Mouse (Mus musculus) cerebellum, adult 11-12 months (tissue): ENCODE results near the gene Mecr.
A peak's percentile ranks its signal among the peaks of the same experiment; 100 is the strongest.

ENCODE experiments used
- DNase-seq: peaks from one replicate; pipeline ENCODE4 v3.0.0; 2022

Gene Mecr

GRCm38 (mm10) chr4:131897787-131898186 is 54.5 kb downstream of the Mecr start:
- no peak for DNase-seq

- no peak for DNase-seq
These were observed 55.4 kb downstream of the Mecr start for GRCm38 (mm10) chr4:131898503-131899179.

- no peak for DNase-seq
These were observed 55.9 kb downstream of the Mecr start for GRCm38 (mm10) chr4:131899180-131899554.

- no peak for DNase-seq
These were observed 57.8 kb downstream of the Mecr start for GRCm38 (mm10) chr4:131901090-131901489.

- no peak for DNase-seq
These were observed 61.2 kb downstream of the Mecr start for GRCm38 (mm10) chr4:131904478-131904877.

GRCm38 (mm10) chr4:131906423-131906822 is 63.2 kb downstream of the Mecr start:
- no peak for DNase-seq

- no peak for DNase-seq
These were observed 64.6 kb downstream of the Mecr start for GRCm38 (mm10) chr4:131907912-131908311.

GRCm38 (mm10) chr4:131910237-131910994 is 67.1 kb downstream of the Mecr start:
- no peak for DNase-seq

GRCm38 (mm10) chr4:131911521-131911920 is 68.3 kb downstream of the Mecr start:
- no peak for DNase-seq

GRCm38 (mm10) chr4:131913526-131913925 is 70.3 kb downstream of the Mecr start:
- no peak for DNase-seq

GRCm38 (mm10) chr4:131914046-131914643 is 70.9 kb downstream of the Mecr start:
- no peak for DNase-seq

- no peak for DNase-seq
These were observed 71.7 kb downstream of the Mecr start for GRCm38 (mm10) chr4:131914891-131915469.

GRCm38 (mm10) chr4:131915821-131916328 is 72.6 kb downstream of the Mecr start:
- DNase-seq = no peak

- peak; percentile 58 for DNase-seq
These were observed 73.2 kb downstream of the Mecr start for GRCm38 (mm10) chr4:131916425-131916824.

GRCm38 (mm10) chr4:131917010-131917555 is 73.8 kb downstream of the Mecr start:
- DNase-seq = no peak
